Mouse (Mus musculus) heart, adult 9 months (tissue): Measurements from ENCODE around the gene Tmem101.
"Not testable (repeated sequence)": the region's sequence is repeated elsewhere in the genome, so short reads cannot be mapped to it uniquely, and the experiment has no call there.

Source experiments
- DNase-seq, 2 experiments: peaks; one replicate each; pipeline ENCODE4 v3.0.0; 2022; ENCODE audit warnings: low spot score in 2 of 2

The Tmem101 gene

GRCm38 (mm10) chr11:102156039-102156785, at the start of gene Tmem101:
TSS of gene Tmem101 (minus strand) at chr11:102156404.
- peak; percentile 87 to 93 for DNase-seq

DNA sequence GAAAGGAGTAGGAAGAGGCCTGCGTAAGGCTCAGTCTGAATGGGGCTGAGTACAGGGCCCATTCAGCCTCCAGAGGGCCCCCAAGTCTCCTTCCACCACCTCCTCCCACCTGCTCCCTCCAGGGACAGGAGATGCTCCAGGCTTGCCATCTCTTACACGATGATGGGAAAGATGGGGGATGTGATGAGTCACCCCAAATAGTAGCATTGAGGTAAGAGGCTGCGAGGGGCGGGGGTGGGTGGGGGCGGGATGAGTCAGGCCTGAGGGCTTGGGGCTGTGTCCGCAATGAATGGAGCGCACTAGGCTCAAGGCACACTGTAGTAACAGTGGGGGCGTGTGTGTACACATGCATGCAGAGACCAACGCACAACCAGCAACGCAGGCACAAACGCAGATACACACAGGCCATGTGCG, 45.2 kb upstream of the Tmem101 start:
- DNase-seq = no peak

DNA sequence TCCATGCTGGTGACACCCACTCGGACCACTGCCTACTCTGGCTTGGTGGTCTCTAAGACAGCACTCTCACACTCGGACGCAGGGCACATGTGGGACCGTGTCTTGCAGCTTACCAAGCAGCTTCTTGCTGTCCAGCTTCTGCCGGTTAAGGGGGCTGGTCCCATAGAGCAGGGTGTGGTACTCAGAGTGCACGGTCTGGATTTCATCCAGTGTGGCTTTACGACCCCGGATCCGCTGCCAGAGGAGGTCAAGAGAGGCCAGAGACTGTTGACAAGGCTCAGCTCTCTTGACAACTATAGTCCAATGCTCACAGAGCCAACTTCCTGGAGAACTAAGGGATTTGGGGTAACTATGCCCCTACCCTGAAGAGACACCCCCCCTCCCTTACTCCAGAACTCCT, 43.7 kb upstream of the Tmem101 start:
- DNase-seq = no peak

DNA sequence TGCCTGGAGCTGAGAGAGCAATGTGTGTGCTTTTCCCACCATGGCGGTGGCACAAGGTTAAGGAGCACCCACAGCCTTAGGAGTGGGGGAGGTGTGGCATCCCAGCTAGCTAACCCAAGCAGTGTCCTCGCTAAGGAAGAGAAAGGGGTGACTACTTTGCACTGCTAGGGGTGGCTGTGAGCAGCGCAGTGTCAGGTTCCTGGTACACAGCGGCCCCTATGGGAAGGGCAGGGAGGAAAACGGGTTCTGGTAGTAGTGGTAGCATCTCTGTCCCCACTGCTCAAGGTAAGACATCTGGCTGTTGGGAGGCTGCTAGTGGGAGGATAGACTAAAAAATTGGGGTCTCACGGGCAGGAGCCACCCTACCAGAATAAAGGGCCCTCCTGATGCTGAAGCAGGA, 42.0 kb upstream of the Tmem101 start:
- DNase-seq = no peak

GRCm38 (mm10) chr11:102196018-102196797, 40.0 kb upstream of the Tmem101 start:
- no peak for DNase-seq

DNA sequence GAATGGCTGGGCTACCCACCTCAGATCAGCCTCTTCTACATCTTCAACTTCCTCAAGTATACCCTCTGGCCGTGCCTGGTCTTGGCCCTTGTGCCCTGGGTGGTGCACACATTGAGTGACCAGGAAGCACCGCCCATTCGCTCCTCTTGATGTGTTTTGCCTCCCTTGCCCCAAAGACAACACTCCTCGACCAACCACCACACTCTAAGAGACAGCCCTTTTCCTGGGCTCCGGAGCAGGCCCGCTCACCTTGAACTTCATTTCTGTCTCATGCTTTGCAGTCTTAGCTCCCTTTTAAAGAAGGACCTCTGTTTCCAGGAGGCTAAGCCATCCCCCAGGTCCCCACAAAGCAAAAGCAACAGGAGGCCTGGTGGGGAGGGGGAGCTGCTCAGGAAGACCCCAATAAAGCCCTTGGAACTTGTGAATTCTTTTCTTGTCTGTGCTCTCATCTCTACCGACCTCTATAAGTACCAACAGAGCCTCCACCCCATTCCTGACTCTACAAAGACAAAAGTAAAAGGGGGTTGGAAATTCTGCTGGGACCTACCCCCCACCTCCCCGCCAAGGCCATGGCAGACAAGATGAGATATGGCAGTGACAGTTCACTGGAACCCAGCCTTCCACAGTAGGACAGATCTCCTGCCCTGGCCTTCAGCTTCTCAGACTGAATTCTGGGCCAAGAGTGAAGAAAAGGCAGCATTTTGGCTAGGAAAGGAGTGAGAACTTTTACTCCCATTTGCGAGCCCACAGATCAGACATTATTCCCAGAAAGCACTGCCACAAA, 37.6 kb upstream of the Tmem101 start:
- DNase-seq = no peak

DNA sequence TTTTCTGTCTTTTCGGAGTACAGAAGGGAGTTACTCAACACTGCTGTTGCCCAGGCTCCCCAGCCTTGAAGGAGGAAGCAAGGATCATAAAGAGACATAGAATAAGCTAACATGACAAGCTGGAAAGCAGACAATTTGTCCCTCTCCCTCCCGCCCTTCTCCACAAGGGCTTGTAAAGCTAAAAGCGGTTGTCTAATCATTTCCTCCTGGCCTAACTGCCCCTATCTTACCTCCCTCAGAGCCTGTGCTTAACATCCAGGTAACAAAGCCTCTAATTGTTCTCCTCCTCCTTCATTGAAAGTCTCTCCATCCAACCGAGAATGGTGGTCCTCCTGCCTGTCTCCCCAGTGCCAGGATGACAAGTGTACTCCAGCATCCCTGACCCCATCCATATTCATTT, 34.6 kb upstream of the Tmem101 start:
- no peak for DNase-seq

DNA sequence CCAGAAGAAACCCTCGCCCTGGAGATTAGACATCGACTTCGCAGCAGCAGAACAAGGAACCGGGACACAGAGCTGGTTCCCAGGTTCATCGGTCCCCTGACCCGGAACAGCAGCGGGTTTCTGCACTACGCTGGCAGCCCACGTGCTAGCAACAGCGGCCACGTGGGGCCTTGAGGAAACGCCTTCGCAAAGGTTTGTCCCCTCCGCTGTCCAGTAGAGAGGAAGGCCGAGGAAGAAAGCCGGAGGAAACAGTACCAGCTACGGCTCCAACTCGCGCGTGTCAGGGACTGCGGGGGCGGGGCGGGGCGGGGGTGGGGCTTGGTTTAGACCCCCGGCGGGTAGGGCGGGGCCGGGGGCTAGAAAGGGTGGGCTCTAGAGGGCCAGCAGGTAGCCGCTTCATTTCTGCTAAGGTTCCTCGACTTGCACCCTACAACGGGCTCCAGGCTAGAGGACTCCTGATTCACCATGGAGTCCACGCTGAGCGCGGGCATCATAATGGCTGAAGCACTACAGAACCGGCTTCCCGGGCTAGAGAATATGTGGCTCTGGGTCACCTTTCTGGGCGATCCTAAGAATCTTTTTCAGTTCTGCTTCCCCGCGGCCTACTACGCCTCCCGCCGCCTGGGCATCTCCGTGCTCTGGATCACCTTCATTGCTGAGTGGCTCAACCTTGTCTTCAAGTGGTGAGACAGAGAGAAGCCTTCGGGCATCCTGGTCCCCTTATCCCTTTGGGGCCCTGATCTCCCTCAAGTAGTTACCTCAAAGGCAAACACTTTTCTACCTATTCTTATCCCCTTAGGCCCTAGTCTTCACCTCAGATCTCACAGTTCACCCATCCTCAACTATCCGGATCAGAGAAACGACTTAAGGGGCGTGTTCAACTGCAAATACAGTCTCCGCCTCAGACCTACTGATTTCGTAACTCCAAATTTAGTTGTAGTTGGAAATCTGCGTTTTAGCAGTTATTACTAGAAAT, 33.5 kb upstream of the Tmem101 start, which contains the start of gene G6pc3:
TSS of gene G6pc3 (plus strand) at position 160 of the 976 bp plus-strand sequence.
- DNase-seq = peak; percentile 93

DNA sequence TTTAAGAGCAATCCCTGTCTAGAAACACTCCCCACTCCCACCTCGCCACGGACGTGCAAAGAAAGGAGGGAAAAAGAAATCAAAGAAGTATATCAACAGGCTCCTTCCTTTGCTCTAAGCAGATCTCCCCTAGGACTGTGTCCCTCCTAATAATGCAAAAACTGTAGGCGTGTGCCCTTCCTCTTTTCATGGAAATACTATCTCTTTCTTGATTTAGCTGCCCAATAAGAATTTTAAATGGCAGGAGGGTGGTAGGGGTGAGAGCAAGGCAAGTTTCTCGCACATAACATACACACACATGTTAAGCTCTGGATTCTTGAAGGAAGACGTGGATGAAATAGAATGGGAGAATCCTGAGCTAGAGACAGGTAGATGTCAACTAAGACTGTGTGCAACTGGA, 32.8 kb upstream of the Tmem101 start:
- no peak for DNase-seq

DNA sequence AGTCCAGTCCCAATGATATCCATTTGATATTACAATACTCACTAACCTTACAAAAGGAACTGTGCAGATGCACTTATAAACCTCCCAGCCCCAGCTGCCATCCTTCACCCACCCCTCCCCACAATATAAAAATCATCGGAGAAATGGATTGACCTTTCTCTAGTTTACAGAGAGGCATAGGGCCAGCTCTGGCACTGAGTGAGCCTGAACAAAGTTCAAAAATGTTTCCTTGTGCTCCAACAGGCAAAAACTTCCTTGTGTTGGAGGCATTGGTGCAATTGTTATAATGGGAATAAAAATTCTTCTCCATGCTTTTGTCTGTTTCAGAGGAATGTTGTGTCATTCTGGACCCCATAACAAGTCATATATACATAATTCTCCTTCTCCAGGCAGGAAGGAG, 30.0 kb upstream of the Tmem101 start:
- no peak for DNase-seq

DNA sequence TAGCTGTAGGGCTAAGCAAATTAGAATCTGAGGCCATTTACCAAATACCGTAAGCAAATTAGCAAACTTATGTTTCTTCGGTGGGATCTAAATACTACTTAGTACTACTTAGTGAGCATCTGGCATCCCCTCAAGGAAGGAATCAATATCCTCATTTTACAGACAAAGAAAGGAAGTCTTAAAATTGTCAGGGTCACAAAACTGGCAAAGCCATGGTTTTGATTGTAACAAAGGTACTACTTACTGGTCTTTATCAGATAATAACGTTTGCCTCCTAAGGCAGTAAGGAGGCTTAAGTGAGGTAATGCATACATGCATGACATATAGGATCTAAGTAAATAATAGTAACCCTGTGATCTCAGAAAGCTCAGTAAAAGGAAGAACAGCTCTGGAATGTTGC, 29.5 kb upstream of the Tmem101 start:
- no peak for DNase-seq

DNA sequence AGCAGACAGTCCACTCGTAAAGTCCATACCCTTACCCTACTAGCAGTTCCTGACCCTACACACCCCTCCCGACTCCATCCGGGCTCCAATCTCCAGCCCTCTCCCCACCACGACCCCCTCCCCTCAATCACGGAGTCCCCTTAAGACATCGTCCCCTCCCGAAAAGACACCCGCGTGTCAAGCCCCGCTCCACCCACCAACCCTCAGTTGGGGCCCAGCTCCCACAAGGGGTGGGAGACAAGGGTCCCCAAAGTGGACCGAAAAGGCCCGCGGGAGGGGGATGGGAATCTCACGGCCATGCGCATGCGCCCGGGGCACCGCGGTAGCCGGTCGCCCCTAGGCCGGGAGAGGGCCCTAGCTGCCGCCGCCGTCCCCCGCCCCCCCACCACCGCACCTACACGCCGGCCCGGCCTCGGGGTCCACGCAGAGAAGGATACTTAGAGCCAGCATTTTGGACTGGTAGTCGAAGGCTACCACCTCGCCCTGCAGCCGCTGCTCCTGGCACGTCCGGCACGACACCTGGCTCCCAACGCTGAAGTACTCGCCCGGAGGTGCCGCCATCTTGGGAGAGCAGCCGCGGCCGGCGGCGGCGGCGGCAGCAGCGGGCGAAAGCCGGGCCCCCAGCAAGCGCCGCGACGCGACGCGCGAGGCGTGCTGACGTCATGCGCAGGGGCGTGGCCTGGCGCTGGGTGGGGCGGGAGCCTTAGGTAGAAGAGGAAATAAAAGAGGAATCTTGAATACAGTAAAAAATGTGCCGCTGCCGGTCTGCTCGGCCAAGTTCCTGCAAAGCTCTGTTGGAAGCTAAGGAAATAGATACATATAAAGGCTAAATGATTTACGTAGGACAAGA, 28.7 kb upstream of the Tmem101 start, which contains the start of gene Lsm12:
TSS of gene Lsm12 (minus strand) at position 651 of the 850 bp plus-strand sequence.
- peak; percentile 89 to 93 for DNase-seq

- no peak for DNase-seq
These were observed 28.0 kb upstream of the Tmem101 start for GRCm38 (mm10) chr11:102184253-102184645.

GRCm38 (mm10) chr11:102179836-102180235, 23.6 kb upstream of the Tmem101 start:
- no peak for DNase-seq

DNA sequence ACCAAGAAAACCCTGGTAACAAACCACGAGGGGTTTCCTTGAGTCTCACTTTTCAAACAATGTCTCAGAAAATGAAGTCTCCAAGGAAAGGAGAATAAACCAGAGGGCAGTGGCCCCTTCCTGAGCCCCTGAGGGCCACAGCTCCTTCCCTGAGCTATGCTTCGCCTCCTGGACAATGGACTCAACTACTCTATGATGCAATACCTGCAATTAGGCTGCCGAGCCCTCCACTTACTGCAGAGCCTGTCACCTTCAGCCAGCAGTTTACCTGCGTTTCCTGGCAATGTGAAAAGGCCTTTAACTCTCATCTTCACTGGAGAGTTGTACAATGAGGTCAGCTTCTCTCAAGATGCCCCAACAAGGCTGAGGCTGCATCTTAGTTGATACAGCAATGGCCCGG, 12.5 kb upstream of the Tmem101 start:
- DNase-seq = no peak

- no peak for DNase-seq
These were observed 11.3 kb upstream of the Tmem101 start for GRCm38 (mm10) chr11:102167539-102167938.

GRCm38 (mm10) chr11:102165971-102166722, 9.9 kb upstream of the Tmem101 start:
- no peak for DNase-seq

DNA sequence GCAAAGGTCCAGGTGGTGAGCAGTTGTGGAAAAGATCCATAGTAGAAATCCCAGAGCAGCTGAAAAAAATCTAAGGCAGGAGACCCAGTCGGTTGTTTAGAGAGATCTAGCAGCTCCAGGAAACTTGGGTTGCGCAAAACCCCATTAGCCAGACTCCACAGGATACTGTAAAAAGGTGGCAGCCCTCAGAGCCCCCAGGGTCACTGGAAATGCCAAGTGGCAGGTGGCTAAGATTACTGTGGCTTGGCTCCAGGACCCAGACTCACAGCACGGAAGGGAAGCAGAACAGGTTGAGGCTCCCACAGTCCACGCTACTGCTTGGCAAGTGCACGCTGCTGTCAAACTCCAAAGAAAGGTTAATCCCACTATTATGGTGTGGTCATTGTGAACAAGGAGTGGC, 3.6 kb upstream of the Tmem101 start:
- DNase-seq = no peak

DNA sequence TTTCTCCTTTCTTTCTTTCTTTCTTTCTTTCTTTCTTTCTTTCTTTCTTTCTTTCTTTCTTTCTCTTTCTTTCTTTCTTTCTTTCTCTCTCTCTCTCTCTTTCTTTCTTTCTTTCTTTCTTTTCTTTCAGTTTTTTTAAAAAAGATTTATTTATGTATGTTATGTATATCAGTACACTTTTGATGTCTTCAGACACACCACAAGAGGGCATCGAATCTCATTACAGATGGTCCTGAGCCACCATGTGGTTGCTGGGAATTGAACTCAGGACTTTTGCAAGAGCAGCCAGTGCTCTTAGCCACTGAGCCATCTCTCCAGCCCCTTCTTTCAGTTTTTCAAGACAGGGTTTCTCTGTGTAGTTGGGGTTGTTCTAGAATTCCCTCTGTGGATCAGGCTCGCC, 1.8 kb upstream of the Tmem101 start:
- DNase-seq = not testable (repeated sequence)

DNA sequence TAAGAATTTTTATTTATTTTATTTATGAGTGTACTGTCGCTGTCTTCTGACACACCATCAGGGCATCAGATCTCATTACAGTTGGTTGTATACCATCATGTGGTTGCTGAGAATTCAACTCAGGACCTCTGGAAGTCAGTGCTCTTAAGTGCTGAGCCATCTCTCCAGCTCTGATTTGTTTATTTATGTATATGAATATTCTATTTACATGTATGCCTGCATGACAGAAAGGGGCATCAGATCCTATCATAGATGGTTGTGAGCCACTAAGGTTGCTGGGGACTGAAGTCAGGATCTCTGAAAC, 534 bp upstream of the Tmem101 start:
- no peak for DNase-seq
